Mouse (Mus musculus): ENCODE measurements around the gene 1700025G04Rik. TPM values are rescaled to one million over a fixed set of nuclear protein-coding genes. Genes with fewer than 3 reads are reported as not detected.
A peak's percentile ranks its signal among the peaks of the same experiment; 100 is the strongest.

Gene 1700025G04Rik
- polyA plus RNA-seq, 1 experiment from 2014 or later: 29.1 TPM

DNA sequence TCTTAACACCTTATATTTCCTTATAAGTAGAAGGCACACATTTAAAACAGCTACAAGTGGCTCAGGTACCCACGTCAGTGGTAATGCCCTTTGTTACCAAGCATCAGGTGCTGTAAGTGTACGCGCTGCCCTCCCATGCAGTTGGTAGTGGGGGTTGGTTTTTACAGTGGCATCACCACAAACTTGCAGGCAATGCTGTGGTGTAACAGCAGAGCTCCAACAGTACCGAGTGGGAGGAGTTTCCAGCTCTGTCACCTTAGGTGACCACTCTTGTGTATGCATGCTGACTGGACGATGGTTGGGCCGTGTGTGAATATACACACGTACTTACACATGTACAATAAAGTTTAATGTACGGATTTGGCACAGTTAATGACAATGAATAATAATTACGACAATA, 175.4 kb downstream of the 1700025G04Rik start:
- Histone ChIP-seq H3K4me3 (no peak overlapping the region), H3K27ac (no peak overlapping the region), H3K27me3 (no peaks in the 10 kb centered on the region), H3K36me3 (ENCODE audit: poor library complexity, severe bottlenecking) (peaks cover 11% of the 10 kb centered on the region), H3K9me3 (replicated peaks) (no peaks in the 10 kb centered on the region), H3K9ac (no peak overlapping the region), H3K4me1 (peaks cover 9% of the 10 kb centered on the region; the same call in 1 of the 2 replicates), H3K4me2 (no peak overlapping the region)
- 94% methylated on average over 9 of the region's 9 CpGs for WGBS
- ATAC-seq: no peak

DNA sequence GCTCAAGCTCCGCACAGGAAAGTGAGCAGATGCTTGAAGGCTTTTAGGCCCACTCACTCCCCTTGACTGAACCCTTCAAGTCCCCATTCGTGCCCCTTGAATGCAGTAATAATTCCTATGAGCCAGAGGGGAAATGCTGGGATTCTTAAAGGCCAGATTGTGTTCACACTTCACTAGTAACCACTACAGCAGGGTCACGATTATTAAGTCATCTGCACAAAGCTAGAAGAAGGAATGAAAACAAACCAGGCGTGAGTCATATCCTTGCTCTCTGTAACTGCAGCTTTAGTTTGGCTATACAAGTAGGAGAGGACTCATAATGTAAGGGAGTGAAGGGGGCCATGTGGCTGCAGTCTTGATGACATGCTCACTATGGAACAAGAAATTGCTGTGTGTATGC, 182.9 kb downstream of the 1700025G04Rik start:
- 88% methylated on average over 4 of the region's 4 CpGs for WGBS
- Histone ChIP-seq H3K9ac (no peak overlapping the region), H3K4me3 (no peak overlapping the region), H3K4me1 (peaks cover 3% of the 10 kb centered on the region; the same call in 1 of the 2 replicates), H3K9me3 (replicated peaks) (no peaks in the 10 kb centered on the region), H3K27ac (no peak overlapping the region), H3K27me3 (no peaks in the 10 kb centered on the region), H3K4me2 (no peak overlapping the region), H3K36me3 (ENCODE audit: poor library complexity, severe bottlenecking) (peaks cover 7% of the 10 kb centered on the region)
- no peak for ATAC-seq

DNA sequence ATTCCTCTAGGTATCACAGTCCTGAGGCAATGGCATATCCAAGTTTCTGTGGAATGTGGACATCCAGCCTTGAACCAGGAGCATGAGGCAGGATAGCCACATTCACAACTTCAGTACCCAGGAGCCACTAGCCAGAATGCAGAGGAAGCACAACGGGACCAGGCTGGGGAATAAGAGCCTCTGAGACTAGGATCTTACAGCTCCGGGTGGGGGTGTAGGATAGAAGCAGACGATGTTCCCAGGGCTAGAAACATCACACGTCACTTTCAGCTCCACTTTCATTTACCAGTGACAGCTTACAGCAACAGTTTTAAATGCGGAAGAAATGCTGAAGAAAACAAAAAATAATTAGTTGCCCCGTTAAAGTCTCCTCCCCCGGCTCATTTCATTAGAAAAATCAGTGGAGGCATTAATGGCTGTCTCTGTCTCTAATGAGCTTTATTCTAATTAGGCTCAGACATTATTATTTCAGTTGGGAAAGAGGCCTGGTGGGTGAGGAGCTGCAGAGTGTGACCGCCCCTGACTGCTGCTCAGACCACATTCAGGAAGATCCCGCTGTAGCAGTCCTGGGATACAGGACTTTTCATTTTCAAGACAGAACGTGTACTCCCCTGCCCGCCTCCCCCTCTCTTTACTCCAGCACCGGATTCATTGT, 189.1 kb downstream of the 1700025G04Rik start:
- H3K27me3 ChIP-seq: peaks cover 6% of the 10 kb centered on the region; the same call in 1 of the 2 replicates
- 18% methylated on average over 12 of the region's 12 CpGs for WGBS
- no peak overlapping the region for H3K9ac ChIP-seq
- H3K27ac ChIP-seq: peak overlapping the region; percentile 12; the same call in 1 of the 2 replicates
- H3K4me2 ChIP-seq: peak overlapping the region; percentile 28
- no peaks in the 10 kb centered on the region for H3K9me3 ChIP-seq (replicated peaks)
- H3K4me1 ChIP-seq: peaks cover 21% of the 10 kb centered on the region
- ATAC-seq: peak; percentile 76
- no peaks in the 10 kb centered on the region for H3K36me3 ChIP-seq (ENCODE audit: poor library complexity, severe bottlenecking)
- no peak overlapping the region for H3K4me3 ChIP-seq

DNA sequence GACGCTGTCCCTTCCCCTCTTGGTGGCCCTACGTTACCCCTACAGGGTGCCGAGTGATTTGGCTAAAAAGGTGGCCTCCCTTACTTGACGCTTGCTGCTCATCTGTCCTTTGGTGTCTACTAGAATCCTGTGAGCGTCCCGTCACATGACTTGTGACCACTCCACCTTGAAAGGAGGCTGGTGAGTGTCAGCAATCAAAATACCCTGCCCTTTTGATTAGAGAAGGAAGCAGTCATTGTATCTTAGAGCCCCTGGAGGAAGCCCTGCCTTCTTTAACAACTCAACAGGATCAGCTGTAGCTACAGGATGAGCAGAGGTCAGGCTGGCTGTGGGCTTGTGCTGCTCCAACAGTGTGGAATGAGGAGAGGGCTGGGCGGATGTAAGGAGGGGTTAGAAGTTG, 190.0 kb downstream of the 1700025G04Rik start:
- peaks cover 6% of the 10 kb centered on the region; the same call in 1 of the 2 replicates for H3K27me3 ChIP-seq
- no peaks in the 10 kb centered on the region for H3K9me3 ChIP-seq (replicated peaks)
- ATAC-seq: no peak
- H3K4me3 ChIP-seq: no peak overlapping the region
- H3K9ac ChIP-seq: no peak overlapping the region
- peaks cover 21% of the 10 kb centered on the region for H3K4me1 ChIP-seq
- no peak overlapping the region for H3K4me2 ChIP-seq
- H3K36me3 ChIP-seq (ENCODE audit: poor library complexity, severe bottlenecking): no peaks in the 10 kb centered on the region
- 78% methylated on average over 7 of the region's 7 CpGs for WGBS
- no peak overlapping the region for H3K27ac ChIP-seq

GRCm38 (mm10) chr1:151895406-151895805, 194.5 kb downstream of the 1700025G04Rik start:
- Histone ChIP-seq H3K36me3 (ENCODE audit: poor library complexity, severe bottlenecking) (peaks cover 4% of the 10 kb centered on the region; the same call in 1 of the 2 replicates), H3K9me3 (replicated peaks) (no peaks in the 10 kb centered on the region), H3K27ac (no peak overlapping the region), H3K27me3 (peaks cover 6% of the 10 kb centered on the region; the same call in 1 of the 2 replicates), H3K4me1 (peaks cover 9% of the 10 kb centered on the region), H3K9ac (no peak overlapping the region), H3K4me2 (no peak overlapping the region), H3K4me3 (no peak overlapping the region)
- WGBS: 86% methylated on average over 4 of the region's 4 CpGs
- no peak for ATAC-seq

- H3K36me3 ChIP-seq (ENCODE audit: poor library complexity, severe bottlenecking): peaks cover 4% of the 10 kb centered on the region; the same call in 1 of the 2 replicates
- WGBS: 91% methylated on average over 5 of the region's 5 CpGs
- H3K9me3 ChIP-seq (replicated peaks): no peaks in the 10 kb centered on the region
These were observed 195.9 kb downstream of the 1700025G04Rik start for GRCm38 (mm10) chr1:151893976-151894375.

DNA sequence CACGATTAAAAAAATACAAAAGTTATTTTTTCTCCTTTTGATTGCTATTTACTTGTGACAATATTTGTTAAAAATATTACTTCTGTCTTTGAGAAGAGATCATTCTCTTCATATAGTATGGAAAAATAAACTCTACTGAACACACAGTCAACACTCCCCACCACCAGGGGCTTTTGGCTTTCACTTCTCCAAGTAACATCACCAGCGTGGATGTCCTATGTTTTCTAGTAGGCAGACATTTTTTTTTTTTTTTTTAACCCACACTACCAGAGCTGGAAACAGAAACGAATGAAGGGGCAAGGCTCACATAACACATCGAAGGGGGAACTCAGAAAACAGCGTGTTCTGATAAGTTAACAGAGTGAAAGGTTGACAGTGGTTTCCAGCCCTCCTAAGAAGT, 197.9 kb downstream of the 1700025G04Rik start:
- no peaks in the 10 kb centered on the region for H3K27me3 ChIP-seq
- H3K27ac ChIP-seq: no peak overlapping the region
- no peaks in the 10 kb centered on the region for H3K9me3 ChIP-seq (replicated peaks)
- ATAC-seq: no peak
- peaks cover 4% of the 10 kb centered on the region; the same call in 1 of the 2 replicates for H3K36me3 ChIP-seq (ENCODE audit: poor library complexity, severe bottlenecking)
- 92% methylated on average over 5 of the region's 5 CpGs for WGBS
- H3K9ac ChIP-seq: no peak overlapping the region
- H3K4me2 ChIP-seq: no peak overlapping the region
- peaks cover 15% of the 10 kb centered on the region for H3K4me1 ChIP-seq
- H3K4me3 ChIP-seq: no peak overlapping the region

More at GRCm38 (mm10) chr1:151893976-151894375, 195.9 kb downstream of the 1700025G04Rik start:
- ATAC-seq: no peak
- H3K9ac ChIP-seq: no peak overlapping the region
- H3K27me3 ChIP-seq: no peaks in the 10 kb centered on the region
- peaks cover 15% of the 10 kb centered on the region for H3K4me1 ChIP-seq
- no peak overlapping the region for H3K4me2 ChIP-seq
- H3K4me3 ChIP-seq: no peak overlapping the region
- H3K27ac ChIP-seq: no peak overlapping the region

GRCm38 (mm10) chr1:151891194-151891593, 198.7 kb downstream of the 1700025G04Rik start:
- peaks cover 15% of the 10 kb centered on the region for H3K4me1 ChIP-seq
- peaks cover 4% of the 10 kb centered on the region; the same call in 1 of the 2 replicates for H3K36me3 ChIP-seq (ENCODE audit: poor library complexity, severe bottlenecking)
- WGBS: 87% methylated on average over 9 of the region's 9 CpGs
- H3K27ac ChIP-seq: no peak overlapping the region
- no peak overlapping the region for H3K9ac ChIP-seq
- H3K4me2 ChIP-seq: no peak overlapping the region
- no peaks in the 10 kb centered on the region for H3K27me3 ChIP-seq
- H3K9me3 ChIP-seq (replicated peaks): no peaks in the 10 kb centered on the region
- ATAC-seq: no peak
- H3K4me3 ChIP-seq: no peak overlapping the region

DNA sequence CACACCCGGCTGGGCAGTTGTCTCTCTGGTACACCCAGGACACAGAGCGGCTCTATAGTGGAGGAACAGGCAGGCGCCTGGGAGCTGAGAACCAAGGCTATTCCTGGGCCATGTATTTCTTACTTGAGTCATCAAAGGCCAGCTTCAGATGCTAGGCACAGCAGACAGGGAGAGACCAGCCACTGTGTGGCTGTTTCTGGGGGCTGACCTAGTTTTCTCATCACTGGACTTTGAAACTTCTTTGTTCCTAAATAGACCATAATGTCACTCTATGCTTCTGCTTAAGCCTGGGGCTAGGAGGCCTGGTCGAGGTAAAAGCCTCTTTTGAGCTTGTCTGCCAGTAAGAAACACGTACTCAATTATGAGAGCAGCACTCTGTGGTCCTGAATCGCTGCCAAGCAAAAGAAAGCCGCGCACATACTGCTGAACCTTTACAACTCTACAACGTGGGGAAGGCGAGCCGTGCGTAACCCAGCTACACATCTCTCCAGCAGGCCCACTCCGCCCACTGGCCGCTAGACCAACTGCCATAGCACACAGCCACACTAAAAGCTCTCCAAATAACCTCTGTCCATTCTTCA, 199.8 kb downstream of the 1700025G04Rik start:
- H3K4me3 ChIP-seq: no peak overlapping the region
- H3K9me3 ChIP-seq (replicated peaks): no peaks in the 10 kb centered on the region
- peaks cover 15% of the 10 kb centered on the region for H3K4me1 ChIP-seq
- H3K9ac ChIP-seq: no peak overlapping the region
- H3K27me3 ChIP-seq: no peaks in the 10 kb centered on the region
- H3K36me3 ChIP-seq (ENCODE audit: poor library complexity, severe bottlenecking): peaks cover 4% of the 10 kb centered on the region; the same call in 1 of the 2 replicates
- H3K4me2 ChIP-seq: no peak overlapping the region
- peak overlapping the region; percentile 73 for H3K27ac ChIP-seq
- WGBS: 40% methylated on average over 14 of the region's 14 CpGs
- peak; percentile 82 for ATAC-seq

DNA sequence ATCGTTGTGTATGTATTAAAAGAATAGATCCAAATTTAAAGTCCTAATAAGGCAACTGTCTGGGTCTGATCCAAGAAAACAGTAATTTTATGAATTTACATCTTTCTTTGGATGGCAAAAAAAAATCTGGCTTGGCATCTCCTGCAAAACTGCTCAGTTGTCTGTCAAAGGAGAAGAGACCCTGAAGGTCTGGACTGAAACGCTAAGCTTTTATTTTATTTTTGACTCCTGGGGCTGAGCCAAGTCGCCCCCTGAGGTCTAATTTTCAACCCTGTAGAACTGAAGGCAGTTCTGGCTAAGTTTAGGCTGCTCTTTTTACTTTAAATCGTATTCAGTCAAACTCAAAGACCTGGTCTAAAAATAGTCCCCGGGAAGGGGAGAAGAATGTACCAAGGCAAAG, 202.3 kb downstream of the 1700025G04Rik start:
- Histone ChIP-seq H3K36me3 (ENCODE audit: poor library complexity, severe bottlenecking) (peaks cover 1% of the 10 kb centered on the region; the same call in 1 of the 2 replicates), H3K9ac (no peak overlapping the region), H3K27me3 (no peaks in the 10 kb centered on the region), H3K4me2 (no peak overlapping the region), H3K27ac (no peak overlapping the region), H3K4me3 (no peak overlapping the region), H3K4me1 (peaks cover 15% of the 10 kb centered on the region), H3K9me3 (replicated peaks) (no peaks in the 10 kb centered on the region)
- 75% methylated on average over 5 of the region's 5 CpGs for WGBS
- ATAC-seq: no peak

DNA sequence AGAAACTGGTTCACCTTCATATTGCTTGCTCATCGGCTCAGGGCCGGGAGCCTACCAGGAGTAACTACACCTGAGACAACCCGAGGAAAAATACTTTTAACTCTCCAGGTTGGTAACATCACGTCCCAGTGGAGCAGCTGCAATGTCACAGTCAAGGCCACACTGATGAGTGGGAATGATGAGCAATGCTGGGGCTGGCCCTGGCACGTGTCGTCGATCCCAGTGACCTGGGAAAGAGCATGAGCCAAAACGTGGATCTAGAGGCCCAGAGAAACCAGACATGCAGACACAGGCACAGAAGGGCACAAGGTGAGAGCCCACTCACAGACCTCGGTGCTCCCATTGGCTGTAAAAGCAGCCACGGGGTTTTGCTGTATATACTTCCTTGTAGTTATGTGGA, 202.8 kb downstream of the 1700025G04Rik start:
- peaks cover 15% of the 10 kb centered on the region for H3K4me1 ChIP-seq
- no peaks in the 10 kb centered on the region for H3K36me3 ChIP-seq (ENCODE audit: poor library complexity, severe bottlenecking)
- H3K27me3 ChIP-seq: no peaks in the 10 kb centered on the region
- no peak for ATAC-seq
- H3K4me2 ChIP-seq: no peak overlapping the region
- no peak overlapping the region for H3K9ac ChIP-seq
- no peak overlapping the region for H3K27ac ChIP-seq
- WGBS: 92% methylated on average over 10 of the region's 10 CpGs
- no peak overlapping the region for H3K4me3 ChIP-seq
- H3K9me3 ChIP-seq (replicated peaks): no peaks in the 10 kb centered on the region

DNA sequence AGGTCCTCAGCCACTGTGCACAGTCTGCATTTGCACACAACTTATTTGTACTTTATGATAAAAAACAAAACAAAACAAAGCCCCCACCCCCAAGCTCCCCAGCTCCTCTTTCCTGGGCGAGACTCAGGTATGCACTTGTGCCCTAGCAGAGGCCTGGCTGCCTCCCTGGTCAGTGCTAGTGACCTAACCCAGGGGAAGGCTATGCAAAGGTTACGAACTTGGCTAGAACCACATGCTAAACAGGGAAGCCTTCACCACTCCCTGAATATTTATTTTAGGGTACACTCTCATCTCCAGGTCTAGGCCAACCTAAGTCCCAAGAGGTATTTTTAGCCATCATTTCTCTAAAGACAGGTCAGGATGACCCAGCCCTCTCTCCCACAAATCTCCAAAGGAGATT, 203.8 kb downstream of the 1700025G04Rik start:
- no peaks in the 10 kb centered on the region for H3K36me3 ChIP-seq (ENCODE audit: poor library complexity, severe bottlenecking)
- H3K4me2 ChIP-seq: no peak overlapping the region
- WGBS: 88% methylated on average over 2 of the region's 2 CpGs
- no peaks in the 10 kb centered on the region for H3K27me3 ChIP-seq
- H3K27ac ChIP-seq: no peak overlapping the region
- H3K9me3 ChIP-seq (replicated peaks): no peaks in the 10 kb centered on the region
- H3K4me3 ChIP-seq: no peak overlapping the region
- H3K9ac ChIP-seq: no peak overlapping the region
- peaks cover 18% of the 10 kb centered on the region for H3K4me1 ChIP-seq
- no peak for ATAC-seq

Data from forebrain, embryonic 13.5 days (tissue).